ENCODE assay signal across 23 mouse cellular contexts in the genomic region with DNA sequence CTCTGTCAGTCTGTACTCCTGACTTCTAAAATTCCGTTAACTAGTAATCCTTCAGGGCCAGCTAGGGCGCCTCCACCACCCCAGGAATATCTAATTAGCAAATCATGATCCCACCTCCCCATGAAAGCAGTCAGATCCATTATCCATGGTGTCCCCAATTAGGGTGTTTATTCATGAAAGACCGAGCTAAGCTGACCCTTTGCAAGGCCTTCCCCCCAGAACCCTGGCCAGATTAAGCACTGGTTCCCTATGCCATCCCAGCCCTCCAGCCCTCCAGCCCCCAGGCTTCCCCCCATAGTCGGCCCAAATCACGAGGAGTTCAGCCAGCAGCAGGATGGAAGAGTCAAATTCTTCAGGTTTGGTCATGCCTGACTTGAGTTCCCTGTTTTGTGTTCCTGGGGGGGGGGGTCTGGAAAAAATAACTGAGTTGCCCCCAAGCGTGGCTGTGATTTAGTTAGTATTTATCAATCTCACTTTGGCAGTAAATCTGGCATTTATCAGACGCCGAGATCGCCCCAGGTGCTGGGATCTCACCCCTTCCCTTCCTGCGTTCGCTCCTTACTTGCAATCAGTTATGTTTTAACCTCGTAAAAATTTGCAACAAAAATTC.
A peak's percentile ranks its signal among the peaks of the same experiment; 100 is the strongest.
DNase-seq lines count a peak whose midpoint lies in the region; ATAC-seq lines count a peak whose summit lies in the region.
"Had no signal": no experiment of that assay in that cellular context is flagged by ENCODE, and none has a peak within 500 bp of the region (broad histone marks: within the 10 kb centered on the region; RNA-seq: fewer than 3 reads in every experiment).

No protein-coding gene starts in this region.

- H3K27ac ChIP-seq in embryonic facial prominence, embryonic 13.5 days: no peak overlapping the region
- H3K27ac ChIP-seq in embryonic facial prominence, embryonic 10.5 days (replicated peaks): no peak overlapping the region
- peak overlapping the region; percentile 7 for H3K27ac ChIP-seq in midbrain, embryonic 10.5 days (replicated peaks)
- H3K27ac ChIP-seq in midbrain, embryonic 14.5 days (replicated peaks; ENCODE audit: low read depth, low read length): no peak overlapping the region
- peak overlapping the region; percentile 18; the same call in 1 of the 2 replicates for H3K27ac ChIP-seq in kidney, embryonic 14.5 days (ENCODE audit: low read depth, low read length)
- H3K27ac ChIP-seq: heart, embryonic 13.5 days; hindbrain, embryonic 15.5 days; limb, embryonic 13.5 days; liver, embryonic 14.5 days; lung, embryonic 15.5 days; macrophage; midbrain, embryonic 12.5 days; stomach, embryonic 15.5 days had no signal

- 38% methylated on average over 12 of the region's 12 CpGs for WGBS in embryonic facial prominence, embryonic 13.5 days
- WGBS in embryonic facial prominence, embryonic 10.5 days: 41% methylated on average over 12 of the region's 12 CpGs
- 42% methylated on average over 12 of the region's 12 CpGs for WGBS in midbrain, embryonic 10.5 days
- 38% methylated on average over 12 of the region's 12 CpGs for WGBS in midbrain, embryonic 14.5 days
- 43% methylated on average over 12 of the region's 12 CpGs for WGBS in kidney, embryonic 14.5 days

- no peak for DNase-seq in embryonic facial prominence, embryonic 10.5 days (ENCODE audit: low spot score)
- DNase-seq in midbrain, embryonic 10.5 days (ENCODE audit: low spot score): peak; percentile 20
- DNase-seq in midbrain, embryonic 14.5 days: no peak
- DNase-seq in kidney, postnatal 36 days: peak; percentile 50 to 52
- DNase-seq in lung, postnatal 10 days: no peak
- no peak for DNase-seq in frontal cortex, adult 2 months (ENCODE audit: extremely low spot score in 1 of 2, low spot score in 1 of 2)
- DNase-seq: adrenal gland, postnatal 14 days; cerebellum, postnatal 10 days; heart, postnatal 36 days; thymus, adult 2 months had no signal

- ATAC-seq in embryonic facial prominence, embryonic 13.5 days (ENCODE audit: insufficient number of reproducible peaks, insufficient read depth, low FRiP score, low TSS enrichment, low read depth): no peak
- ATAC-seq in midbrain, embryonic 14.5 days (ENCODE audit: low FRiP score, low TSS enrichment): no peak
- ATAC-seq in kidney, embryonic 14.5 days (ENCODE audit: low FRiP score, low TSS enrichment): 0 out of 2 replicates have a peak, but pooled peaks have one; percentile 53
- ATAC-seq: activated CD4-positive, CD25-positive, alpha-beta regulatory T cell, adult 4 months had no signal

- H3K9ac ChIP-seq in embryonic facial prominence, embryonic 13.5 days: no peak overlapping the region
- H3K9ac ChIP-seq in midbrain, embryonic 14.5 days (replicated peaks; ENCODE audit: low read length): no peak overlapping the region
- H3K9ac ChIP-seq in kidney, embryonic 14.5 days (ENCODE audit: low read depth, low read length): no peak overlapping the region
- H3K9ac ChIP-seq: forebrain, postnatal 0 days; heart, embryonic 13.5 days; hindbrain, embryonic 15.5 days; limb, embryonic 13.5 days; liver, embryonic 14.5 days; lung, embryonic 15.5 days; midbrain, embryonic 12.5 days; stomach, embryonic 15.5 days had no signal

- H3K9me3 ChIP-seq in embryonic facial prominence, embryonic 13.5 days: no peaks in the 10 kb centered on the region
- no peaks in the 10 kb centered on the region for H3K9me3 ChIP-seq in embryonic facial prominence, embryonic 10.5 days
- H3K9me3 ChIP-seq in midbrain, embryonic 10.5 days (replicated peaks): no peaks in the 10 kb centered on the region
- no peaks in the 10 kb centered on the region for H3K9me3 ChIP-seq in midbrain, embryonic 14.5 days (ENCODE audit: control insufficient read depth, low read length)
- no peaks in the 10 kb centered on the region for H3K9me3 ChIP-seq in kidney, embryonic 14.5 days (ENCODE audit: control insufficient read depth, low read length)
- H3K9me3 ChIP-seq: heart, embryonic 13.5 days; hindbrain, embryonic 15.5 days; limb, embryonic 13.5 days; lung, embryonic 15.5 days; midbrain, embryonic 12.5 days; neural tube, embryonic 13.5 days; stomach, embryonic 15.5 days had no signal

- H3K36me3 ChIP-seq in embryonic facial prominence, embryonic 13.5 days: no peaks in the 10 kb centered on the region
- no peaks in the 10 kb centered on the region for H3K36me3 ChIP-seq in embryonic facial prominence, embryonic 10.5 days (replicated peaks)
- no peaks in the 10 kb centered on the region for H3K36me3 ChIP-seq in midbrain, embryonic 10.5 days
- H3K36me3 ChIP-seq in midbrain, embryonic 14.5 days (ENCODE audit: control insufficient read depth, insufficient read depth, low read length): no peaks in the 10 kb centered on the region
- H3K36me3 ChIP-seq in kidney, embryonic 14.5 days (ENCODE audit: control insufficient read depth, insufficient read depth, low read length): no peaks in the 10 kb centered on the region
- H3K36me3 ChIP-seq: heart, embryonic 13.5 days; hindbrain, embryonic 15.5 days; limb, embryonic 13.5 days; lung, embryonic 15.5 days; midbrain, embryonic 12.5 days; neural tube, embryonic 13.5 days; stomach, embryonic 15.5 days had no signal

- H3K27me3 ChIP-seq in embryonic facial prominence, embryonic 13.5 days: no peaks in the 10 kb centered on the region
- no peaks in the 10 kb centered on the region for H3K27me3 ChIP-seq in embryonic facial prominence, embryonic 10.5 days (replicated peaks; ENCODE audit: low read depth, poor library complexity, severe bottlenecking)
- no peaks in the 10 kb centered on the region for H3K27me3 ChIP-seq in midbrain, embryonic 10.5 days (ENCODE audit: low read depth, poor library complexity, severe bottlenecking)
- H3K27me3 ChIP-seq in midbrain, embryonic 14.5 days (ENCODE audit: control insufficient read depth, insufficient read depth, low read length): no peaks in the 10 kb centered on the region
- no peaks in the 10 kb centered on the region for H3K27me3 ChIP-seq in kidney, embryonic 14.5 days (ENCODE audit: control insufficient read depth, insufficient read depth, low read length)
- H3K27me3 ChIP-seq: heart, embryonic 13.5 days; hindbrain, embryonic 15.5 days; limb, embryonic 13.5 days; lung, embryonic 15.5 days; midbrain, embryonic 12.5 days; neural tube, embryonic 13.5 days; stomach, embryonic 15.5 days had no signal

- peak overlapping the region; percentile 57 for H3K4me2 ChIP-seq in embryonic facial prominence, embryonic 13.5 days
- no peak overlapping the region for H3K4me2 ChIP-seq in midbrain, embryonic 14.5 days (ENCODE audit: low read length)
- H3K4me2 ChIP-seq in kidney, embryonic 14.5 days (replicated peaks; ENCODE audit: low read depth, low read length): no peak overlapping the region; the same call in 1 of the 2 replicates

- peaks cover 15% of the 10 kb centered on the region for H3K4me1 ChIP-seq in embryonic facial prominence, embryonic 13.5 days
- peaks cover 19% of the 10 kb centered on the region for H3K4me1 ChIP-seq in embryonic facial prominence, embryonic 10.5 days
- peaks cover 42% of the 10 kb centered on the region for H3K4me1 ChIP-seq in midbrain, embryonic 10.5 days
- peaks cover 16% of the 10 kb centered on the region for H3K4me1 ChIP-seq in midbrain, embryonic 14.5 days (ENCODE audit: control insufficient read depth, insufficient read depth, low read length)
- H3K4me1 ChIP-seq in kidney, embryonic 14.5 days (ENCODE audit: control insufficient read depth, insufficient read depth, low read length): peaks cover 11% of the 10 kb centered on the region
- H3K4me1 ChIP-seq: heart, embryonic 13.5 days had no signal

- H3K4me3 ChIP-seq in embryonic facial prominence, embryonic 13.5 days: no peak overlapping the region
- H3K4me3 ChIP-seq in embryonic facial prominence, embryonic 10.5 days: no peak overlapping the region
- H3K4me3 ChIP-seq in midbrain, embryonic 10.5 days: no peak overlapping the region
- no peak overlapping the region for H3K4me3 ChIP-seq in midbrain, embryonic 14.5 days (replicated peaks; ENCODE audit: low read depth, low read length)
- no peak overlapping the region for H3K4me3 ChIP-seq in kidney, embryonic 14.5 days (ENCODE audit: low read length)
- H3K4me3 ChIP-seq: hindbrain, embryonic 15.5 days; midbrain, embryonic 12.5 days had no signal

Comparison
In these comparisons a context has a peak if more than half of its experiments do, and no peak if none do; other contexts are left out.
1. H3K27ac ChIP-seq: peak in midbrain, embryonic 10.5 days (single experiment) and kidney, embryonic 14.5 days (single experiment); none in embryonic facial prominence, embryonic 13.5 days (single experiment), embryonic facial prominence, embryonic 10.5 days (single experiment) and midbrain, embryonic 14.5 days (single experiment).
2. DNase-seq: peak in midbrain, embryonic 10.5 days (single experiment) and kidney, postnatal 36 days (2 of 2); none in embryonic facial prominence, embryonic 10.5 days (single experiment), midbrain, embryonic 14.5 days (single experiment), lung, postnatal 10 days (single experiment) and frontal cortex, adult 2 months (0 of 2).